Mouse (Mus musculus) heart, postnatal 0 days (tissue): ENCODE data around the gene Comp. TPM values are rescaled to one million over a fixed set of nuclear protein-coding genes. Genes with fewer than 3 reads are reported as not detected.
A peak's percentile ranks its signal among the peaks of the same experiment; 100 is the strongest.

Experiments
- ATAC-seq: fragments of 200-750 bp; cut with Nextera tagmentation; 2 replicates; pipeline ENCODE4 v1.8.0; 2017; ENCODE audit warnings: low read depth, moderate number of reproducible peaks, moderate library complexity; ENCODE audit not compliant: insufficient read depth
- DNase-seq: peaks from one replicate; pipeline ENCODE4 v3.0.0-alpha.2; 2016; ENCODE audit warnings: low spot score
- H3K27ac ChIP-seq: fragments of 300-500 bp; sonication (generic); 2 replicates; pipeline ENCODE4 v1.5.1; 2014; ENCODE audit warnings: low read depth, mild to moderate bottlenecking
- H3K27me3 ChIP-seq: fragments of 300-500 bp; sonication (generic); 2 replicates; pipeline ENCODE4 v1.6.1; 2014; ENCODE audit warnings: low read length, mixed read lengths; ENCODE audit not compliant: control insufficient read depth, insufficient read depth
- H3K36me3 ChIP-seq: fragments of 300-500 bp; sonication (generic); replicated peaks from 2 replicates; pipeline ENCODE4 v1.6.1; 2014; ENCODE audit warnings: low read length, mixed read lengths; ENCODE audit not compliant: control insufficient read depth, insufficient read depth
- H3K4me1 ChIP-seq: fragments of 300-500 bp; sonication (generic); 2 replicates; pipeline ENCODE4 v1.6.1; 2014; ENCODE audit warnings: antibody characterized with exemption; ENCODE audit not compliant: control insufficient read depth, insufficient read depth
- H3K4me2 ChIP-seq: fragments of 300-500 bp; sonication (generic); 2 replicates; pipeline ENCODE4 v1.6.1; 2014; ENCODE audit warnings: low read depth, mild to moderate bottlenecking, low read length, moderate library complexity
- H3K4me3 ChIP-seq: fragments of 300-500 bp; sonication (generic); 2 replicates; pipeline ENCODE4 v1.5.1; 2014; ENCODE audit warnings: low read depth, low read length
- H3K9ac ChIP-seq: fragments of 300-500 bp; sonication (generic); replicated peaks from 2 replicates; pipeline ENCODE4 v1.6.1; 2014; ENCODE audit warnings: low read depth, low read length, mixed read lengths
- H3K9me3 ChIP-seq: fragments of 300-500 bp; sonication (generic); replicated peaks from 2 replicates; pipeline ENCODE4 v1.6.1; 2016; ENCODE audit warnings: low read length; ENCODE audit not compliant: control insufficient read depth
- CTCF ChIP-seq: IDR thresholded peaks from 2 replicates; pipeline ENCODE4 v1.5.1; 2016; ENCODE audit warnings: antibody characterized with exemption, control low read depth, low read depth
- EP300 ChIP-seq: IDR thresholded peaks from 2 replicates; pipeline ENCODE4 v1.6.1; 2016; ENCODE audit warnings: antibody characterized with exemption, low read depth
- WGBS: fragments of 180-500 bp; shearing (Covaris S2); extraction: QIAGEN DNeasy Blood & Tissue Kit; methylation state at CpG from one replicate; pipeline ENCODE4 v1.1.7; 2014; 5-methylcytosine and 5-hydroxymethylcytosine counted together
- polyA plus RNA-seq: library from polyadenylated mRNA; unstranded; fragments of >200 nt; fragmentation: Nextera tagmentation; extraction: Ambion mirVana; gene quantifications from 2 replicates; pipeline ENCODE4 v1.2.1, GENCODE M21; 2015
- total RNA-seq: library from RNA; depleted of rRNA; stranded (reverse); fragments of >200 nt; gene quantifications from 2 replicates; pipeline ENCODE4 v1.2.3, GENCODE M21; 2014; ENCODE audit warnings: low replicate concordance

The Comp gene
- total and polyA plus RNA-seq, 2 experiments from 2014 or later, result 3.2 to 4.2 TPM

GRCm38 (mm10) chr8:70354004-70354403 lies 19.4 kb upstream of the Comp start:
- Histone ChIP-seq H3K4me1 (peaks cover 23% of the 10 kb centered on the region), H3K36me3 (peaks cover 6% of the 10 kb centered on the region; the same call in 1 of the 2 replicates), H3K4me3 (peak overlapping the region; percentile 79; the same call in 1 of the 2 replicates), H3K9me3 (no peaks in the 10 kb centered on the region), H3K4me2 (peak overlapping the region; percentile 66), H3K27ac (peak overlapping the region; percentile 36; the same call in 1 of the 2 replicates), H3K27me3 (no peaks in the 10 kb centered on the region), H3K9ac (no peak overlapping the region)
- TF ChIP-seq EP300, result no peak
- no peak for TF ChIP-seq CTCF
- WGBS, result 58% methylated on average over 4 of the region's 4 CpGs
- DNase-seq (no peak), ATAC-seq (no peak)

GRCm38 (mm10) chr8:70356111-70356510 lies 17.2 kb upstream of the Comp start:
- DNase-seq (no peak), ATAC-seq (no peak)
- no peaks in the 10 kb centered on the region for H3K9me3 ChIP-seq
- peaks cover 13% of the 10 kb centered on the region for H3K4me1 ChIP-seq
- H3K4me3 ChIP-seq, result no peak overlapping the region
- no peaks in the 10 kb centered on the region for H3K36me3 ChIP-seq
- no peak overlapping the region for H3K4me2 ChIP-seq
- no peak for TF ChIP-seq EP300
- no peak for TF ChIP-seq CTCF
- no peaks in the 10 kb centered on the region for H3K27me3 ChIP-seq
- 75% methylated on average over 1 of the region's 1 CpGs for WGBS
- H3K9ac ChIP-seq, result no peak overlapping the region
- H3K27ac ChIP-seq, result no peak overlapping the region

GRCm38 (mm10) chr8:70359411-70359810 lies 13.9 kb upstream of the Comp start:
- H3K4me3 ChIP-seq, result no peak overlapping the region
- ATAC-seq, result peak; percentile 47; the same call in 1 of the 2 replicates
- no peak for DNase-seq
- no peak overlapping the region for H3K4me2 ChIP-seq
- H3K4me1 ChIP-seq, result no peaks in the 10 kb centered on the region
- TF ChIP-seq CTCF, result no peak
- no peak for TF ChIP-seq EP300
- no peaks in the 10 kb centered on the region for H3K9me3 ChIP-seq
- H3K9ac ChIP-seq, result no peak overlapping the region
- no peaks in the 10 kb centered on the region for H3K27me3 ChIP-seq
- no peaks in the 10 kb centered on the region for H3K36me3 ChIP-seq
- 1% methylated on average over 3 of the region's 3 CpGs for WGBS
- H3K27ac ChIP-seq, result no peak overlapping the region

- no peak for TF ChIP-seq EP300
- peak; percentile 23; the same call in 1 of the 2 replicates for TF ChIP-seq CTCF
- 50% methylated on average over 4 of the region's 4 CpGs for WGBS
- Histone ChIP-seq H3K4me3 (no peak overlapping the region), H3K36me3 (no peaks in the 10 kb centered on the region), H3K9me3 (no peaks in the 10 kb centered on the region), H3K9ac (no peak overlapping the region), H3K27me3 (no peaks in the 10 kb centered on the region), H3K27ac (no peak overlapping the region), H3K4me2 (no peak overlapping the region), H3K4me1 (no peaks in the 10 kb centered on the region)
- no peak for DNase-seq
- ATAC-seq, result no peak
Measured at GRCm38 (mm10) chr8:70360769-70361168, 12.6 kb upstream of the Comp start.

- no peaks in the 10 kb centered on the region for H3K4me1 ChIP-seq
- H3K9me3 ChIP-seq, result no peaks in the 10 kb centered on the region
- no peak overlapping the region for H3K27ac ChIP-seq
- H3K9ac ChIP-seq, result no peak overlapping the region
- no peak overlapping the region for H3K4me3 ChIP-seq
- ATAC-seq, result no peak
- H3K4me2 ChIP-seq, result no peak overlapping the region
- no peak for DNase-seq
- no peaks in the 10 kb centered on the region for H3K36me3 ChIP-seq
- TF ChIP-seq CTCF (no peak), EP300 (no peak)
- no peaks in the 10 kb centered on the region for H3K27me3 ChIP-seq
- 62% methylated on average over 10 of the region's 10 CpGs for WGBS
Measured at GRCm38 (mm10) chr8:70361484-70362032, 11.8 kb upstream of the Comp start.

- TF ChIP-seq EP300 (no peak), CTCF (no peak)
- DNase-seq, result peak; percentile 38
- no peaks in the 10 kb centered on the region for H3K27me3 ChIP-seq
- no peaks in the 10 kb centered on the region for H3K4me1 ChIP-seq
- H3K9me3 ChIP-seq, result no peaks in the 10 kb centered on the region
- H3K9ac ChIP-seq, result no peak overlapping the region
- no peak overlapping the region for H3K4me3 ChIP-seq
- H3K27ac ChIP-seq, result no peak overlapping the region
- WGBS, result 54% methylated on average over 5 of the region's 5 CpGs
- peak; percentile 64 for ATAC-seq
- no peak overlapping the region for H3K4me2 ChIP-seq
- H3K36me3 ChIP-seq, result no peaks in the 10 kb centered on the region
Measured at GRCm38 (mm10) chr8:70364066-70364465, 9.3 kb upstream of the Comp start.
